Mouse (Mus musculus) limb, embryonic 11.5 days (tissue): ENCODE measurements around the gene Gm14190. TPM values are rescaled to one million over a fixed set of nuclear protein-coding genes. Genes with fewer than 3 reads are reported as not detected.
"Not testable (repeated sequence)": the region's sequence is repeated elsewhere in the genome, so short reads cannot be mapped to it uniquely, and the experiment has no call there.

Source experiments
- ATAC-seq: fragments of 200-750 bp; cut with Nextera tagmentation; 2 replicates; pipeline ENCODE4 v1.8.0; 2017; ENCODE audit warnings: low read depth; ENCODE audit not compliant: insufficient number of reproducible peaks, low FRiP score, low TSS enrichment
- DNase-seq: peaks from one replicate; pipeline ENCODE4 v3.0.0-alpha.2; 2015; ENCODE audit warnings: low spot score
- H3K27ac ChIP-seq: fragments of 300-500 bp; sonication (generic); replicated peaks from 2 replicates; pipeline ENCODE4 v1.5.1; 2014; ENCODE audit warnings: low read depth, mild to moderate bottlenecking, low read length
- H3K27me3 ChIP-seq: fragments of 300-500 bp; sonication (generic); 2 replicates; pipeline ENCODE4 v1.6.1; 2014; ENCODE audit warnings: mild to moderate bottlenecking, low read length, mixed read lengths; ENCODE audit not compliant: control insufficient read depth, insufficient read depth
- H3K36me3 ChIP-seq: fragments of 300-500 bp; sonication (generic); 2 replicates; pipeline ENCODE4 v1.6.1; 2014; ENCODE audit warnings: mild to moderate bottlenecking, low read length, moderate library complexity, mixed read lengths; ENCODE audit not compliant: control insufficient read depth, insufficient read depth
- H3K4me1 ChIP-seq: fragments of 300-500 bp; sonication (generic); 2 replicates; pipeline ENCODE4 v1.6.1; 2014; ENCODE audit warnings: low read length, mixed read lengths; ENCODE audit not compliant: control insufficient read depth, insufficient read depth
- H3K4me2 ChIP-seq: fragments of 300-500 bp; sonication (generic); 2 replicates; pipeline ENCODE4 v1.6.1; 2014; ENCODE audit warnings: low read depth, mild to moderate bottlenecking, moderate library complexity; ENCODE audit not compliant: severe bottlenecking
- H3K4me3 ChIP-seq: fragments of 300-500 bp; sonication (generic); 2 replicates; pipeline ENCODE4 v1.5.1; 2014; ENCODE audit warnings: low read depth, low read length
- H3K9ac ChIP-seq: fragments of 300-500 bp; sonication (generic); 2 replicates; pipeline ENCODE4 v1.6.1; 2014; ENCODE audit warnings: mild to moderate bottlenecking, low read length
- H3K9me3 ChIP-seq: fragments of 300-500 bp; sonication (generic); 2 replicates; pipeline ENCODE4 v1.6.1; 2016; ENCODE audit warnings: low read length; ENCODE audit not compliant: control insufficient read depth
- WGBS: fragments of 180-500 bp; shearing (Covaris S2); extraction: QIAGEN DNeasy Blood & Tissue Kit; methylation state at CpG from one replicate; pipeline ENCODE4 v1.1.7; 2014; 5-methylcytosine and 5-hydroxymethylcytosine counted together
- polyA plus RNA-seq: library from polyadenylated mRNA; unstranded; fragments of >200 nt; fragmentation: Nextera tagmentation; extraction: Ambion mirVana; gene quantifications from 2 replicates; pipeline ENCODE4 v1.2.1, GENCODE M21; 2014

Gm14190 gene
- polyA plus RNA-seq, 1 experiment from 2014 or later = not detected

DNA sequence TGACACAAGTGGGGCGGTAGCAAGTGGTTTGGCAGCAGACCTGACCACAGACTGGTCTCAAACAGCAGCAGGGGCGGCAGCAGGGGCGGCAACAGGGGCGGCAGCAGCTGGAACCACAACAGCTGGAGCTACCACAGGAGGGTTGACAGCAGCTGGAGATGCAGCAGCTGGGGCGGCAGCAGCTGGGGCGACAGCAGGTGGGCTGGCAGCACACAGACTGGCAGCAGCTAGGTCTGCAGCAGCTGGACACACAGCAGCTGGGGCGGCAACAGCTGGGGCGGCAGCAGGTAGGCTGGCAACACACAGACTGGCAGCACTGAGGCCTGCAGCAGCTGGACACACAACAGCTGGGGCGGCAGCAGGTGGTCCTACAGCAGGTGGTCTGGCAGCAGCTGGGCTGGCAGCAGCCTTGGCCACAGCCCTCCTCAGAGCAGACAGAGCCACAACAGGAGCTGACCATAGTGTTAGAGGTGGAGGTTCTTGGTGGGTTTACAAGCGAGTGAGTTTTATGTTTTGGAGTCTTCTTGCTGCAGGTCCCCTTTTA lies 32.0 kb downstream of the Gm14190 start, which contains the start of gene Gm11563:
TSS of gene Gm11563 (minus strand) at position 494 of the 544 bp plus-strand sequence.
- not testable (repeated sequence) for H3K9ac ChIP-seq, ATAC-seq, H3K4me3 ChIP-seq, H3K27ac ChIP-seq, DNase-seq, H3K4me1 ChIP-seq, H3K36me3 ChIP-seq, H3K4me2 ChIP-seq, H3K27me3 ChIP-seq, H3K9me3 ChIP-seq
- 62% methylated on average over 10 of the region's 10 CpGs for WGBS

DNA sequence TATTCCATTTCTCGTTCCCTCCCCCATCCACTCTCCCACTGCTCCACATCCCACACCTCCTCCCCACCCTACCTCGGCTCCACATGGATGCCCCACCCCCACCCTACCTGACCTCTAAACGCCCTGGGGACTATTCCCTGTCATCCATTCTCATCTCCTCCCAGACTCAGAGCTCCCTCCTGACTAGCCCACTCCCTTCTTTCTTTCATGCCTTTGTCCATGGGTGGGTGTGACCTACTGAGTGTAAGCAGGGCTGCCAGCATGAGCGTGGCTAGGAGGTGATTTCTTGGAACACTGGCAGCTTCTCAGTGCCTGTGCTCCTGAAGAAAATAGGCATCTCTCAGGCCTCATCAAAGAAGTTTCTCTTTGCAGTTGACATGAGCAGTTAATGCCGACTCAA lies 33.5 kb downstream of the Gm14190 start:
- 50% methylated on average over 5 of the region's 5 CpGs for WGBS

DNA sequence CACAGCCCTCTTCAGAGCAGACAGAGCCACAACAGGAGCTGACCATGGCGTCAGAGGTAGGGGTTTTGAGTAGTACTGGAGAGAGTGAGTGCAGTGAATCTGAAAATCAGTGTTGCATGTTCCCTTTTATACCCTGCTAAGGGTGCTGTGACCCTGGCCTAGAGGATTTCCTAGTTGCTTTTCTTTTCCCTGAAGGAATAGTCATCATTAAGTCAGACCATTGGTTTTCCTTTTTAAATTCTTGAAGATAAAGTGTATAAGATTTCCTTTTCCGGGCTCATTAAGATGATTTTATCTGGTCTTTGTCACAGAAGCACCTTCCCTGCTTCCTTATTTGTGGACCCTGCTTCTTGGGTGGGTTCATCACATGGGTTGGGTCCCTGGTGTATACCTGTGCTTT lies 40.4 kb downstream of the Gm14190 start, which contains the start of gene Gm11555:
TSS of gene Gm11555 (minus strand) at position 101 of the 400 bp plus-strand sequence.
- Histone ChIP-seq H3K9me3 (no peaks in the 10 kb centered on the region), H3K27me3 (no peaks in the 10 kb centered on the region), H3K36me3 (no peaks in the 10 kb centered on the region), H3K27ac (no peak within 1 kb of the TSS), H3K4me2 (no peak within 1 kb of the TSS), H3K4me3 (no peak within 1 kb of the TSS), H3K4me1 (no peaks in the 10 kb centered on the region), H3K9ac (no peak within 1 kb of the TSS)
- WGBS = 83% methylated on average over 2 of the region's 2 CpGs
- DNase-seq (no peak), ATAC-seq (no peak)

More for the DNA sequence above, 33.5 kb downstream of the Gm14190 start:
- ATAC-seq (no peak), DNase-seq (no peak)
- no peak overlapping the region for H3K9ac ChIP-seq
- H3K9me3 ChIP-seq = no peaks in the 10 kb centered on the region
- no peaks in the 10 kb centered on the region for H3K36me3 ChIP-seq
- H3K27ac ChIP-seq = no peak overlapping the region
- H3K4me1 ChIP-seq = no peaks in the 10 kb centered on the region
- H3K27me3 ChIP-seq = no peaks in the 10 kb centered on the region
- H3K4me2 ChIP-seq = no peak overlapping the region
- H3K4me3 ChIP-seq = no peak overlapping the region

DNA sequence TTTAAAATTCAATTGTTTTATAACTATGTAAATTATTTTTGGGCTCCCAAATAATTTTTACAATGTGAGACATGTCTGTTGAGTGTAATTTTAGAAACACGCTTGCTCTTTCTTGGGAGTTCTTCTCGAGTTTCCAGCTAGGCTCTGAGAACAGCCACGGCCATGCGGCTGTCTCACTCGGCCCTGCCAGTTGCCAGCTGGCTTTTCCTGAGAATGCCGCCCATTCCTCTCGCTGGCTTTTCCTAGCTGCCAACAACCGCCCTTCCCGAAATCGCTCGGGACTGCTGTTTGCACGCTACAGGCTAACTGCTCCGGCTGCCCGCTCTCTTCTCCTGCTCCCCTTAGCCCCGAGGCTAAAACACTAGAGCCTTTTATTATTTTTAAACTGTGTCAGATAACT lies 44.1 kb downstream of the Gm14190 start:
- ATAC-seq = no peak
- 83% methylated on average over 15 of the region's 15 CpGs for WGBS
- DNase-seq = no peak
- Histone ChIP-seq H3K4me2 (no peak overlapping the region), H3K4me1 (no peaks in the 10 kb centered on the region), H3K4me3 (no peak overlapping the region), H3K27me3 (no peaks in the 10 kb centered on the region), H3K9ac (no peak overlapping the region), H3K36me3 (no peaks in the 10 kb centered on the region), H3K9me3 (no peaks in the 10 kb centered on the region), H3K27ac (no peak overlapping the region)

DNA sequence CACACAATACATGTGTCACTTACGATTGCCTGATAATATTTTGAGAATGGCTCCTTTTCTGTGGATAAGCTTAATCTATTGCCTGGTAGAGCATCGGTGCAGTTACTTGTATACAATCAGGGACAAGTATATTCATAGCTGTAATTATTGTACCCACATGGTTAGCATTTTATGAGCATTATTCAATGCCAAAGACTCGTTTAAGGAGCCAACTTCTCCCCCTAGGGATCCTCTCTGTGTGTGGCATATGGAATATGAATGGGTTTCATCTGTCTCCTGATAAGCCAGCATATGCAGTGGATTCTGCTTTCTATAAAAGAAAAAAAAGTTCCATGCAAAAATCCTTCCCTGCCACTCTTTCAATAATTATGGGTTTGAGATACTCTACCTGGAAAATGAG lies 46.2 kb downstream of the Gm14190 start:
- no peak for DNase-seq
- ATAC-seq = no peak

DNA sequence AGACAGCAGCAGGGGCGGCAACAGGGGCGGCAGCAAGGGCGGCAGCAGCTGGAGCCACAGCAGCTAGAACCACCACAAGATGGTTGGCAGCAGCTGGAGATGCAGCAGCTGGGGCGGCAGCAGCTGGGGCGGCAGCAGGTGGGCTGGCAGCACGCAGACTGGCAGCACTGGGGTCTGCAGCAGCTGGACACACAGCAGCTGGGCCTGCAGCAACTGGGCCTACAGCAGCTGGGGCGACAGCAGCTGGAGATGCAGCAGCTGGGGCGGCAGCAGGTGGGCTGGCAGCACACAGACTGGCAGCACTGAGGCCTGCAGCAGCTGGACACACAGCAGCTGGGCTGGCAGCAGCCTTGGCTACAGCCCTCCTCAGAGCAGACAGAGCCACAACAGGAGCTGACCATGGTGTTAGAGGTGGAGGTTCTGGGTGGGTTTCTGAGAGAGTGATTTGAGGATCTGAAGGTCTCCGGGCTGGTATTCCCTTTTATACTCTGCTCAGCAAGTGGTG lies 46.9 kb downstream of the Gm14190 start, which contains the start of gene Krtap4-7:
TSS of gene Krtap4-7 (minus strand) at position 455 of the 505 bp plus-strand sequence.
- not testable (repeated sequence) for H3K27me3 ChIP-seq, H3K9me3 ChIP-seq, DNase-seq, H3K36me3 ChIP-seq, H3K4me3 ChIP-seq, H3K4me2 ChIP-seq, H3K9ac ChIP-seq, H3K27ac ChIP-seq, H3K4me1 ChIP-seq, ATAC-seq
- 83% methylated on average over 9 of the region's 9 CpGs for WGBS

More for the DNA sequence above, 46.2 kb downstream of the Gm14190 start:
- no peak overlapping the region for H3K4me2 ChIP-seq
- H3K4me1 ChIP-seq = no peaks in the 10 kb centered on the region
- H3K36me3 ChIP-seq = no peaks in the 10 kb centered on the region
- H3K9me3 ChIP-seq = no peaks in the 10 kb centered on the region
- no peaks in the 10 kb centered on the region for H3K27me3 ChIP-seq
- no peak overlapping the region for H3K9ac ChIP-seq
- WGBS = 74% methylated on average over 3 of the region's 3 CpGs
- no peak overlapping the region for H3K27ac ChIP-seq
- H3K4me3 ChIP-seq = no peak overlapping the region

DNA sequence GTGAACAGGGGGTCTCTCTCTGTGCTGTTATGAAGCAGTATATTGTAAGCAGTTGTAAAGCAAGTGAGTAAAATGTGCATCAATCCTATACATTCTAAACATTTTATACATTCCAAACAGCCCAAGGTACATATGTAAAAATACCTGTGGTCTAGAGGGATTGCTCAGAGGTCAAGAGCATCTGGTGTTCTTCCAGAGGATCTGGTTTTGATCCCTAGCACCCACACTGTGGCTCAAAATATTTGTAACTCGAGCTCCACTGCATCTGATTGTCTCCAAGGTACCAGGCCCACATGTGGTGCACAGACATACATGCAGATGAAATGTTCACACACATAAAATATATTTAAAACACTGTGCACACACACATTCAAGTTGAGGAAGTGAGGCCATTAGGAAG lies 49.6 kb downstream of the Gm14190 start:
- Histone ChIP-seq H3K36me3 (no peaks in the 10 kb centered on the region), H3K4me2 (no peak overlapping the region), H3K27me3 (no peaks in the 10 kb centered on the region), H3K4me1 (no peaks in the 10 kb centered on the region), H3K4me3 (no peak overlapping the region), H3K9ac (no peak overlapping the region), H3K9me3 (no peaks in the 10 kb centered on the region), H3K27ac (no peak overlapping the region)
- DNase-seq (no peak), ATAC-seq (no peak)
- WGBS = 25% methylated on average over 1 of the region's 1 CpGs
